Mouse (Mus musculus) liver, adult 2 months (tissue): Measurements from ENCODE around the gene Klhl5. TPM values are rescaled to one million over a fixed set of nuclear protein-coding genes. Genes with fewer than 3 reads are reported as not detected.

ENCODE experiments used
- DNase-seq: peaks from one replicate; pipeline ENCODE4 v3.0.0-alpha.2; 2011; ENCODE audit warnings: low read depth, low spot score; ENCODE audit errors: extremely low read depth
- H3K27ac ChIP-seq: fragments of 200-500 bp; replicated peaks from 2 replicates; pipeline ENCODE4 v1.5.1; 2012; ENCODE audit warnings: low read depth, mild to moderate bottlenecking, control low read depth, inconsistent platforms, low read length; ENCODE audit not compliant: insufficient read depth
- H3K27me3 ChIP-seq: fragments of 200-500 bp; 2 replicates; pipeline ENCODE4 v1.6.1; 2012; ENCODE audit warnings: mild to moderate bottlenecking, moderate library complexity, low read length, inconsistent platforms; ENCODE audit not compliant: control insufficient read depth, insufficient read depth
- H3K36me3 ChIP-seq: fragments of 200-500 bp; 2 replicates; pipeline ENCODE4 v1.6.1; 2012; ENCODE audit warnings: low read length, inconsistent platforms; ENCODE audit not compliant: control insufficient read depth, insufficient read depth
- H3K4me1 ChIP-seq: fragments of 200-500 bp; 2 replicates; pipeline ENCODE4 v1.6.1; 2011; ENCODE audit warnings: low read length; ENCODE audit not compliant: control insufficient read depth, insufficient read depth
- H3K4me3 ChIP-seq: fragments of 200-500 bp; 2 replicates; pipeline ENCODE4 v1.5.1; 2011; ENCODE audit warnings: low read depth, mild to moderate bottlenecking, control low read depth, low read length, moderate library complexity; ENCODE audit not compliant: insufficient read depth
- H3K79me2 ChIP-seq: fragments of 200-500 bp; 2 replicates; pipeline ENCODE4 v1.6.1; 2012; ENCODE audit warnings: inconsistent platforms, mild to moderate bottlenecking, low read length, moderate library complexity; ENCODE audit not compliant: control insufficient read depth, insufficient read depth
- H3K9ac ChIP-seq: fragments of 200-500 bp; 2 replicates; pipeline ENCODE4 v1.6.1; 2012; ENCODE audit warnings: low read depth, mild to moderate bottlenecking, control low read depth, inconsistent platforms, low read length
- CTCF ChIP-seq: fragments of 200-500 bp; IDR thresholded peaks from 2 replicates; pipeline ENCODE4 v1.5.1; 2011; ENCODE audit warnings: low read depth, low read length, control low read depth
- POLR2A ChIP-seq: fragments of 200-500 bp; IDR thresholded peaks from 2 replicates; pipeline ENCODE4 v1.6.1; 2011; ENCODE audit warnings: low read length, control low read depth; ENCODE audit not compliant: insufficient read depth; ENCODE audit errors: extremely low read depth
- WGBS: fragments of 180-500 bp; shearing (Covaris S2); methylation state at CpG from one replicate; pipeline ENCODE4 v1.1.7; 2018; 5-methylcytosine and 5-hydroxymethylcytosine counted together
- polyA plus RNA-seq: library from polyadenylated mRNA; depleted of rRNA; stranded (reverse); fragments of >200 nt; gene quantifications from 2 replicates; pipeline ENCODE4 v1.2.3, GENCODE M21; 2012; rRNA removed
- total RNA-seq: library from RNA; depleted of rRNA; stranded (reverse); fragments of >200 nt; gene quantifications from 2 replicates; pipeline ENCODE4 v1.2.3, GENCODE M21; 2014; rRNA removed

Klhl5 gene
- 18.5 and 23.8 TPM in 2 replicates for total RNA-seq
- 13.8 and 15.3 TPM in 2 replicates for polyA plus RNA-seq

DNA sequence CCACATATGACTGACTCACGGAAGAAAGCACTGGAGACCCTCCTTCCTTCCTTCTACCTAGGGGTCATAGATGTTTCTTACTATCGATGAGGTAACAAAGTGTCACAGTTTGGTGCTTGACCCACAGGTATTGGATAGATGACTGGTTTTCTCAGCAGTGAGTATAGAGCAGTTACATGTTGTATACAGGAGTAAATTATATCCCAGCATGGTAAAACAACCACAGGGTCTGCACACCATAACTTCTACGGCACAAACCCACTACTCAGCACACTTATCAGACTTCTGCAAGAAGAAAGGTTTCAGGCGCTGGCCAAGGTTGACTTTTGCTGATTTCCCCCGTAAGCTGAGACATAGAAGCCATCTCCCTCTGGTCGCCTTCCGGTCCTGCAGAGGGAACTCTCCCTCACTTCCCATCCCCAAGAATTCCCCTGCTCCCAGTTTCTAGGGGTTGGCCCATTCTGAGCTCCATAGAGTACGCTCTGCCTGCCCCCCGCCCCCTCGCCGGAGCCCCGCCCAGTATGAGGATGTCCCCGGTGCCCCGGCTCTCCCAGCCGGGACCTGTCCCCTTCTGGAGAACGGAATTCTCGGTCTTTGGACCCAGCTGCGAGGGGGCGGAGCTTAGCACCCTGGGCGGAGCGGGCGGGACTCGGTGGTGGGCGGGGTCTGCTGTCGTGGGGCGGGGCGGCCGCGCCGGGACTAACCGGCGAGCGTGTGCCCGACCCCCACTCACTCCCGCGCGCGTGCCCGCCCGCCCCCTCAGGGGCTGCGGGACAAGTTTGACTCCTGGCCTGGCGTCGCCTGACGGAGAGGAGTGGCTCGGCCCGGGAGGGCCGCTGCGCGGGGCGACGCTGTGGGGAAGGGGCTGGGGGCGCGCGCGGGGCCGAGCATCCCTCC lies at the start of gene Klhl5:
Gene Klhl5 (plus strand): TSS at position 664 of the 897 bp plus-strand sequence.
- H3K36me3 ChIP-seq, result no peaks in the 10 kb centered on the region
- no peaks in the 10 kb centered on the region for H3K27me3 ChIP-seq
- H3K9ac ChIP-seq, result peak within 1 kb of the TSS; percentile 93
- peak within 1 kb of the TSS; percentile 60 for H3K27ac ChIP-seq
- peaks cover 7% of the 10 kb centered on the region; the same call in 1 of the 2 replicates for H3K79me2 ChIP-seq
- peak; percentile 47 for TF ChIP-seq POLR2A
- TF ChIP-seq CTCF, result no peak
- H3K4me1 ChIP-seq, result peaks cover 6% of the 10 kb centered on the region; the same call in 1 of the 2 replicates
- WGBS, result 6% methylated on average over 42 of the region's 56 CpGs
- peak; percentile 72 for DNase-seq
- peak within 1 kb of the TSS; percentile 95 for H3K4me3 ChIP-seq

DNA sequence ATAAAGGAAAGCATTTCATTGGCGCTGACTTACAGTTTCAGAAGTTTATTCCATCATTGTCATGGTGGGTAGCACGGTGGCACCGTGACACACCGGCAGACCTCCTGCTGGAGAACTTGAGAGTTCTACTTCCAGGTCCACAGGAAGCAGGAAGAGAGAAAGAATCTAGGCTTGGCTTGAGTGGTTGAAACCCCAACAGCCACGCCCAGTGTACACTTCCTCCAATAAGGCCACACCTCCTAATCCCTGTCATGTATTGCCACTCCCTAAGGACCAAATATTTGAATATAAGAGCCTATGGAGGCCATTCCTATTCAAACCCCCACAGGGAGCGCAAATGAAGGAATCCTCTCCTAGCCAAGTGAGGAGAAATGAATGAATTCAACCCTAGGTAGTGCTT lies 49.7 kb upstream of the Klhl5 start:
- no peaks in the 10 kb centered on the region for H3K4me1 ChIP-seq
- no peaks in the 10 kb centered on the region for H3K79me2 ChIP-seq
- no peaks in the 10 kb centered on the region for H3K27me3 ChIP-seq
- WGBS, result 99% methylated on average over 6 of the region's 6 CpGs
- no peak for DNase-seq
- no peak overlapping the region for H3K27ac ChIP-seq
- no peak overlapping the region for H3K9ac ChIP-seq
- no peak overlapping the region for H3K4me3 ChIP-seq
- no peak for TF ChIP-seq CTCF
- no peak for TF ChIP-seq POLR2A
- H3K36me3 ChIP-seq, result no peaks in the 10 kb centered on the region

DNA sequence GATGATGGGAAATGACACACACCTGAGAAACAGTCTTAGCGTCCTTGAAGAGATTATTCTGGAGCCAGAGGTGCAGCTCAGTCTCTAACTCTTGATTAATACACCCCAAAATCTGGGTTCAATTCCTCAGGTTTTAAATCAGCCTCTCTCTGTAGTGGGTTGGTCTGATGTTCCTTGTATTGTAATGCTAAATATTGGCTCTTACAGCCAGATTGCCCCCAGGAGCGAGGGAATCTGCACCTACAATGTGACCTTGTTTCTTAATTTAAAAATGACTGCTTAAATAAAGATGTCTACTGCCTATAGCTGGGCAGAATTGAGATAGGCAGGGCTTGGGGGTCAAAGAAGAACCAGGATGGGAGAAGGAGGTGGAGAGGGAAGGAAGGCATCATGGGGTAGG lies 47.5 kb upstream of the Klhl5 start:
- WGBS, result 79% methylated on average over 2 of the region's 2 CpGs
- no peak for DNase-seq
- no peaks in the 10 kb centered on the region for H3K4me1 ChIP-seq
- H3K27ac ChIP-seq, result no peak overlapping the region
- H3K36me3 ChIP-seq, result no peaks in the 10 kb centered on the region
- no peak overlapping the region for H3K9ac ChIP-seq
- H3K4me3 ChIP-seq, result no peak overlapping the region
- H3K27me3 ChIP-seq, result no peaks in the 10 kb centered on the region
- no peaks in the 10 kb centered on the region for H3K79me2 ChIP-seq
- TF ChIP-seq POLR2A, result no peak

DNA sequence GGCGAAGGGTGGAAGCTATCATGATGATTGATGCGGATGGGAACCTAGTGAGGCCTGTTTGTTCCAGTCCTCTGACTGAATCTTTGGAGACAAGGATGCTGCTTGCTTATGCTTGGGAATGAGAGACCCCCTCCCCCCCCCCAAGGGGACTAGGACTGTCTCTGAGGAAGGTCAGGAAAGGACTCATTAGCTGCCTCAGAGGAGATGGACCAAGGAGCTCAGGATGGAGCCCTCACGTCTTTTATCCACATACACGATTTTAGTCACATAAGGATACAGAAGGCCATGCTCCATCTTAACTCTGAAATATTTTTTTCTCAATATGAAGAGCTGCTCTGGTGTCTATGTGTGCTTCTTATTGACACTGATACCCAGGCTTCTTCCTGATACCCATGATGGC lies 45.1 kb upstream of the Klhl5 start:
- 93% methylated on average over 4 of the region's 4 CpGs for WGBS
- Histone ChIP-seq H3K27me3 (no peaks in the 10 kb centered on the region), H3K79me2 (no peaks in the 10 kb centered on the region), H3K4me3 (no peak overlapping the region), H3K27ac (no peak overlapping the region), H3K4me1 (no peaks in the 10 kb centered on the region), H3K9ac (no peak overlapping the region), H3K36me3 (no peaks in the 10 kb centered on the region)
- DNase-seq, result no peak
- TF ChIP-seq POLR2A, result no peak
- no peak for TF ChIP-seq CTCF

DNA sequence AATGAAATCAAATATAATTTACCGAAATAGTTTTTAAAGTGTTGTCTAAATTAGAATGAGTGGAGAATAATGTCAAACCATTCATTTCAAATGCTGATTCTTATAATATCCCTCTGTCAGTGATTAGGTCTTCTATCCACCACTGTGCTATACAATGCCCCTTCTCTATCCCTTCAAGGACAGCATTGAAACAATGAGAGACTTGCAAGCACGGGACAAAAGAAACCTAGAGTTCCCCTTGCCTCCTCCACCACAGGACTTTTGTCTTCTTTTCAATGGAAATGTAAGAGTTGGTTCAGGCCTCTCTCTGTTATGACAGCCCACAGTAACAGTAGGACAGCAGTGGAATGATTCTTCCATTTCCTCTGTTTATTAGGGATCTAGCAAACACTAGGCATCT lies 44.1 kb upstream of the Klhl5 start:
- Histone ChIP-seq H3K4me3 (no peak overlapping the region), H3K36me3 (no peaks in the 10 kb centered on the region), H3K27ac (no peak overlapping the region), H3K4me1 (peaks cover under 1% of the 10 kb centered on the region; the same call in 1 of the 2 replicates), H3K27me3 (no peaks in the 10 kb centered on the region), H3K79me2 (no peaks in the 10 kb centered on the region), H3K9ac (no peak overlapping the region)
- 91% methylated on average over 2 of the region's 2 CpGs for WGBS
- TF ChIP-seq CTCF (no peak), POLR2A (no peak)
- DNase-seq, result no peak

GRCm38 (mm10) chr5:65068166-65068565 lies 39.2 kb upstream of the Klhl5 start:
- Histone ChIP-seq H3K36me3 (no peaks in the 10 kb centered on the region), H3K27ac (no peak overlapping the region), H3K4me3 (no peak overlapping the region), H3K79me2 (no peaks in the 10 kb centered on the region), H3K4me1 (peaks cover 2% of the 10 kb centered on the region; the same call in 1 of the 2 replicates), H3K9ac (no peak overlapping the region), H3K27me3 (no peaks in the 10 kb centered on the region)
- peak; percentile 18 for DNase-seq
- no peak for TF ChIP-seq CTCF
- no peak for TF ChIP-seq POLR2A
- WGBS, result 40% methylated on average over 6 of the region's 6 CpGs
